Mouse (Mus musculus): ENCODE measurements around the gene Samhd1.

Samhd1 gene

DNA sequence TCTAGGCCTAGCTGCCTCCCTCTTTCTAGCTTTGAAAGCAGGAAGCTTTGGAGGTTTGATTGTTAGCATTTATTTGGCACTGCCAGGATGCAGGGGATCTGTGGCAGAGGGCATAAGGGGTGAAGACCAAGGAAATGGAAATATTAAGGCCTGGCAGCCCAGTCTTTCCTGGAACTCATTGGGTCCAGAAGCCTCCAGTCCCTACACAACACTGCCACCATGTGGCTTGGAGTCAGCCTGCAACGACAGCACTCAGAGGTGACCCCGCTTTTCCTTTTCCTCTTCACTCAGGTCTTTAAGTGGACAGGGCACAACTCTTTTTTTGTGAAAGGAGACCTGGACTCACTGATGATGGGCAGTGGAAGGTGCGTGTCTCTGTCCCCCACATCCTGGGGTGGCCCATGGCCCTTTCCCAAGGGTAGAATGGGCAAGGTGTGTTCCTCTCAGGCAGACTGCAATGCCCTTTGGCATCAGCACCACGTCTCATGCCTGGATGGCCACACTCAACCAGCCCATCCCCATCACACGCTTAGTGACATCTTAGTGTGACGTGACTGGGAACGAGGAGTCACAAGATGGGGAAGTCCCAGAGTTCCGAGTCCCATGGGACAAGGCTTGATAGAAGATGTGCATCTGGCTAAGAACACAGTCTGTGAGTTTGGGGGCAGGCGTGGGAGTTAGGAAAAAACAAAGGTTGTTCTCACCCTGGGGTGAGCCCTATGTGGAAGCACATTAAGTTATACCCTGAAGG, 39.9 kb downstream of the Samhd1 start:
- peak; percentile 60 for DNase-seq

DNA sequence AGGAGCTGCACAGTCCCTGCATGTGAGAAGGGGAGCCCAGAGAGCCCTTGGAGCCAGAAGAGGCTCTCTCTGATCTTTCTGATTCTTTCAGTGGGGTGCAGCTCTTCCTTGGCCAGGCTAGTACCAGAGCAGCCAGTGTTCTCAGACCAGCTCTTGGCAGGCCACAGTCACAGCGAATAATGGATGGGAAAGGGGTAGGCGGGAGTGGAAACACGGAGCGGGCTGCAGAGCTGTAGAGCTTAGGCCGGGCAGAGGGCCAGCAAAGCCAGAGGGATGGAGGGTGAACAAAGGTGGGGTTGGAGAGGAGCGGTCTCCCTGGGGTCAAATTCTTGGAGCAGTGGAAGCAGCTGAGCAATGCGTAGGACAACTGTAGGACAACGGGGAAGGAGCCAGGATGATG, 43.0 kb downstream of the Samhd1 start:
- peak; percentile 51 for DNase-seq

DNA sequence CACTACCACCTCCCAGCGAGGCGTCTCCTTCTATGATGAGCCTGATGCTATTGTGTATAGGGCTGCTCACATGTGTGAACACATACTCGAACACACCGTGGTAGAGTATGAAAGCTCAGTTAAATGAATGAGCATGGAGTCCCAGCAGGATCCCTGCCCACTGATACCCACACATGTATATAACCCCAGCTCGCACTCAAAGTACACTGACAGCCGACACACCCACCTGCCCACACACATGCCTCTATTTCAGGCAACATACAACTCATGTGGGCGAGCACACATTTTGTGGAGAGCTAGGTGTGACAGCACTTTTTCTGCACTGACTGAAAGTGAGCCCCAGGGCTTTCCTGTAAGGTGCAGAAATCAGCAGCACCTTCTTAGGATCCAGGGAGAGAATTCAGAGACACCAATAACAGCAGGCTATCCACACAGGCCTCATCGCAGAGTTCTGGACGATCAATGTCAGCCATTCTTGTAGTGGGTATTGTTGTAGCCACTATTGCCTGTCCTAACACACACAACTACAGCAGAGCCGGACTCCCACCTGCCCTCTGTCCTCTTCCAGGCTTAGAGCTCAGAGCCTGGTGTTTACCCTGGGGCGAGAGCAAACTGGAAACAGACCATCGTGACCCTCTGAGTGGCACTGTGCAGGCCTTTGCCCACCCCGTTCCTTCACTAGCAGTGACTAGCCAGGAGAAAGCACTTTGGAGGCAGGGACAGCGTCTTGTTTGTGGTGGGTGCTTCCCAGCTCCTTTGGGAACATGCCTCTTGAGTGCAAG, 47.3 kb downstream of the Samhd1 start:
- peak; percentile 85 for DNase-seq

GRCm38 (mm10) chr2:157086796-157087195, 48.3 kb downstream of the Samhd1 start, which contains the start of gene Tldc2:
Gene Tldc2 (plus strand): TSS chr2:157087055.
- DNase-seq, result no peak

GRCm38 (mm10) chr2:157084831-157085585, 50.1 kb downstream of the Samhd1 start:
- no peak for DNase-seq

DNA sequence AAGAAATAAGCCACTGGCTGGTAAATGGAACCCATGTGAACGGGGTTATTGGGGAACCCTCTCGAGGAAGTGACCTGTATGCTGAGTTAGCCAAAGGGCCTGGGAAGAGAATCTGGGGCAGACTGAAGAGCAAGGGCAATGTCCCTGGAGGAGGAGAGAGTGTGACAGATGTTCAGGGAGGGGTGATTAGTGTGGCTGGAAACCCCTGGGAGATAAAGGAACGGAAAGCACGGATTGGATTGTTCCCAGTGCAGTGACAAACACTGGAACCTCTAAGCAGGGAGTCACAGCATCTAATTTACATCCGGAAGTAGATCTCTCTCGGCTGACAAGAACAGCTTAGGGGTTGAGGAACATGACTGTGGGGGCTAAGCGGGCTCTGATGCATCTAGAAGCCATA, 53.1 kb downstream of the Samhd1 start:
- DNase-seq, result no peak

- DNase-seq, result no peak
Measured at GRCm38 (mm10) chr2:157081331-157081730, 53.7 kb downstream of the Samhd1 start.

DNA sequence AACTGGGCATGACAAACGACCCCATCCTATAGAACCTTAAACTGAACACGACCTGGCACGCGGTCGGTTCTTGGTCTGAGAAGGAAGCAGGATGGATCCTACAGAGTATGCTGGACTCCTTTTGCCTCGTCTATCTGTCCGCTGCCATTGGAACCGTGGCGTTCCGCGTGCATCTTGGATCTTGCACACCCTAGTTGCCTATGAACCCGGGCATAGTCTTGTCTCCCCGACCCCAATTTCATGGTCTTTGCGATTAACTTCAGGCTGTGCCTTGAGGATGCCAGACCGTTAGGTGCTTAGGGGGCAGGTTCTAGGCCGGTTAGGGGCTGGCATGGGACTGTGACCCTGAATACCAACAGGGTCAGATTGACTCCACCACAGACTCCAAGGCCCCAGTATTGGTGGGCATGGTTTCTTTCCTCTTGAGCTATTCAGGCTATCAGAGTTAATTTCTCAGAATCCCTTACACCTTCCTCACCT, 55.3 kb downstream of the Samhd1 start:
- DNase-seq, result no peak

- peak; percentile 82 for DNase-seq
Measured at GRCm38 (mm10) chr2:157078793-157079700, 56.0 kb downstream of the Samhd1 start, which contains the start of gene Soga1. Gene Soga1 (minus strand): TSS chr2:157079254.

GRCm38 (mm10) chr2:157078059-157078792, 56.8 kb downstream of the Samhd1 start:
- no peak for DNase-seq

DNA sequence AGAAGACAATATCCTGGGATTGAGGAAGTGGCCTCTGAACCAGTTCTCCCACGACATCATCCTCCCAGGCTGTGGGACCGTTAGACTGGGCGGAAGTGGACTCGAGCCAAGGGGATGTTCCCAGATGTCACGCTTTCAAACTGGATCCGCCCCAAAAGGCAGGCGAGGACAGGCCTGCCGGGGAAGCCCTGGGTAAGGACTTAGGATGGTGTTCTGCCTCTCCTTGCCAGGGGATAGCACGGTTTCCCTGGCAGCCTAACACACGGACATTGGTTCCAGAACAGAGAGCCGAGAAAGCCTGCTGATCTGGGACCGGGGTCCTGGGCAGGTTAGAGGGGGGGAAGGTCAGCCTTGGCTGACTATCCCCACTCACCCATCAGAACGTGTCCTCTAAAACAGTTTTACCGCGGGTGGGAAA, 57.4 kb downstream of the Samhd1 start:
- peak; percentile 71 for DNase-seq

GRCm38 (mm10) chr2:157077160-157077559, 57.9 kb downstream of the Samhd1 start:
- no peak for DNase-seq

GRCm38 (mm10) chr2:157076585-157076984, 58.5 kb downstream of the Samhd1 start:
- DNase-seq, result no peak

GRCm38 (mm10) chr2:157075685-157076084, 59.4 kb downstream of the Samhd1 start:
- no peak for DNase-seq

DNA sequence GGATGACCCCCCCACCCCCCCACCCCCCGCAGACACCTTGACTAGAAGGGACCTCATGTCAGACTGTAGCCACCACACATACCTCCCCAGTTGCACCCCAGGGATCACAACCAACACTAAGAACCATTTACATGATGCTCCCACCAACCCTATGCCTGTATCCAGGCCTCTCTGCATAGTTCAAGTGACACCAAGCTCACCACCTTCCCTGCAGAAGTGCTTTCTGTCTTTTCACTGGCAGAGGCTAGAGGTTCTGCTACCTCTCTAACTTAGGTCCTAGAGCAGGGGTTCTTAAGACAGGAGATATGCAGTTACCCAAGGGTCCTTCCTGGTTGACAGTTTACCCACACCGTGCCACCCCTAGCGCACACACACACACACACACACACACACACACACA, 59.8 kb downstream of the Samhd1 start:
- DNase-seq, result no peak

DNA sequence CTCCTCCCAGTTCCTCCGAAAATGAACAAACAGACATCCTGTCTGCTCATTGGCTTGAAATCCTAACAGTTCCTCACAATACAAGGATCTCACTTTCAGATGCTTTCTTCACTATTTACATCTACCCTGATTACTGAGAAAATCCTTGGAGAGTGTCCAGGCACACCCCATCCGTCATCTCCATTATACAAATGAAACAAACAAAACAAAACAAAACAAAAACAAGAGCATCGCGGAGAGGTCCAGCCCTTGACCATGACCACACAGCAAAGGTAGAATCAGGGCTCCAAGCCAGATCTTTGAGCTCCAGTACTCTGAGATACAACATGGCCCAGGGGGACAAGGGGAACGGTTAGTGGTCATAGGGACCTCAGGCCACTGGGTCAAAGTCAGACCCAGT, 60.3 kb downstream of the Samhd1 start:
- no peak for DNase-seq

DNA sequence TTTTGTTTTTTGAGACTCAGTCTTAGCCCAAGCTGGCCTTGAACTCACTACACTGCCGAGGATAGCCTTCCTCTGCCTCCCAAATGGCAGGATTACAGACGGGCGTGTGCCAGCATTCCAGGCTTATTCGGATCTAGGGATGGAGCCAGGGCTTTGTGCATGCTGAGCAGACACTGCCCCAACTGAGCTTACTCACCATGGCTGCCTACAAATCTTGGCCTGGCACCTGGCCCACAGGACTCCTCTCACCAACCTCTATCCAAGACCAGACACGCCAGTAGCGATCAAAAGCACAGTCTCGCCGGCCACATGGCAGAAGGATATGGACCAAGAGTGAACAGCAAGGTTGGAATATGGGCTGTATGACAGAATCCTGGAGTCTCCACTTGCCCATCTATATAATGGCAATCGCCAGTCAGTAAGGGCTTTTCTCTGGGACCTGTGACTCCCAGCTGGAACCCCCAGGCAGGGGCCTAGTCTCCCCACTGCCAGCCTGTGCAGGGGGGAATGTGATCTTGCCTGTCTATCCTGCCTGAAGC, 60.8 kb downstream of the Samhd1 start:
- no peak for DNase-seq

GRCm38 (mm10) chr2:157073378-157074052, 61.5 kb downstream of the Samhd1 start:
- no peak for DNase-seq

DNA sequence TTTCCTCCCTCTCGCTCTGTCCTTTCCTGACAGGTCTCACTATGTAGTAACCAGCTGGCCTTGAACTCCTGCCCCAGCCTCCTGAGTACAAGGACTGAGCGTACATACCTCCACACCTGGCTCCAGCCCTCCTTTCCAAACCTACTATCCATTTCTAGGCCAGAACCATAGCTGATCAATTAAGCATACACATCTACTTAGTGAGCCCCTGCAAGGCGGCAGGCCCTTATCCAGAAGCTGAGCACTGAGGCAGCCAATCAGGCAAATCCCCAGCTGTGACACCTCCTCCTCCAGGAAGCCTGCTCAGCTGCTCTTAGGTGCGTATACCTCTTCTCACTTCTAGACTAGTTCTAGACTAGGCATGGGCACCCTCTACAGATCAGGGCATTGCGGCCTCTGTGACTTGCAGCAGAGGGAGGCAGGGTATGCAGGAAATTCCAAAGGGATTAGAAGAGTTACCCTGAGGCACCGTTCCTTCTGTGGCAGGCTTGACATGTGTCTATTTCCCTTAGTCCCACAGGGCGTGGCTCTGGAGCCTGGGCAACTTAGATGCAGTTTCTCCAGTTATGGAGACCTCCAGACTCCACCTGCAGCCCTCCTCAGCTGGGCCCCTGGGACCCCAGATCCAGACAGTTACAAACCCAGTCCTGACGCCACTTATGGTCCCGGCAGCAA, 62.6 kb downstream of the Samhd1 start:
- no peak for DNase-seq

DNA sequence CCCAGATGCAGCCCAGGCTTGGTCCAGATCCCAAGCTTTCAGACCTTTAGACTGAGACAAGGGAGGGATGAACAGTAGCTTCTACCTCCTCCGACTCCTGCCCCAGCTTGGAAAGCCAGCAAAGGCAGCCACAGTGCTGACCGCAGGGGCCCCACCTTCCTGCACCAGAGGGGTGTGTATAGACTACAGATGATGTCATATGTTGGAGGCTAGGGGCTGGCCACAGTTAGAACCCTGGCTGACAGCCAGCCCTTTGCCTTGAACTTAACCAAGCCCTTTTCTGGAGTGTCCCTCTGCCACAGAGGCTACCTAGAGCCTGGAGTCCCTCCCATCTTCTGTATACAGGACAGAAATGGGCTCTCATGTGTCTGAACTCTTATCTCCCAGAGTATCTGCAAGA, 63.5 kb downstream of the Samhd1 start:
- DNase-seq, result no peak
